Mouse (Mus musculus) right cerebral cortex, adult 18-20 months (tissue): ENCODE data around the gene Pde6b.

Source experiments
- DNase-seq: peaks from one replicate; pipeline ENCODE4 v3.0.0; 2022; ENCODE audit warnings: mixed read lengths

Pde6b gene

GRCm38 (mm10) chr5:108388201-108388600, at the start of gene Pde6b:
TSS of gene Pde6b (plus strand) at chr5:108388391.
- no peak for DNase-seq

DNA sequence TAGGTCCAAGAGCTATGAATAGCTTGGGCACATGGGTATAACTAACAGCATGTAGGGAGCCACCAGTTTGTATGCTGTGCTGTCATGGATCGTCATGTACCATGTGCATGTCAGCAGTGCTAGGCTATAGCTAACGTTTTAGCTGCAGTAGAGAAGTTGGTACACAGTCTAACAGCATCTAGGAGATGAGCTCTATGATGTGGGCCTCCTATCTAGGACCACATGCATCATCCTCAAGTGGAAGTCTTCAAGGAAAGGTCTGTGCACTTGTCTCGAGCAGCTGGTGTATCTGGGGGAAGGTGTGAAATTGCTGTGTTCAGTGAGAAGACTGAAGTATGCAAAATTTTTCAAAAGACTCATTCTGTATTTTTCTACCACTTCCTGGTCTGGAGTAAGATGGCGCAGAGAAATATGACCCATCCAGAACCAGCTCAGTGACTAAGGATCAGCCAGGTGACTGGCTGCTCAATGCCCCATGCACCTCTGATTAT, 44.5 kb upstream of the Pde6b start:
- DNase-seq: peak; percentile 35

GRCm38 (mm10) chr5:108345313-108346071, 42.7 kb upstream of the Pde6b start:
- DNase-seq: no peak

DNA sequence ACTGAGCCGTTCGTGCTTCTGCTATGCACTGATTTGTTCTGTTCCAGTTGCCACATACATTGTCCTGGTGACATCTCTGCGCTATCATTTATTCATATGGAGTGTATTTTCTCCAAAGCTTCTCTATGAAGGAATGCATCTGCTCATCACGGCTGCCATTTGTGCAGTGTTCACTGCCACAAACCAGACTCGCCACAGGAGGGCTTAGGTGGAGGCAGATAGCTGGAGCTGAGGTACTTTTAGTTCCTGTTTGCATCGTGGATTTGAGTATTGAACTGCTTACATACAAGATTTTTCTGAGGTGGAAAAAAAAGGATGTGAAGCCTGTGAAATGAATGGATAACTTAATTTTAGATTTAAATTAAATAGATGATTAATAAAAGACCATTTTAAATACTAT, 40.3 kb upstream of the Pde6b start:
- DNase-seq: no peak

- no peak for DNase-seq
These were observed 38.6 kb upstream of the Pde6b start for GRCm38 (mm10) chr5:108349511-108350148.

DNA sequence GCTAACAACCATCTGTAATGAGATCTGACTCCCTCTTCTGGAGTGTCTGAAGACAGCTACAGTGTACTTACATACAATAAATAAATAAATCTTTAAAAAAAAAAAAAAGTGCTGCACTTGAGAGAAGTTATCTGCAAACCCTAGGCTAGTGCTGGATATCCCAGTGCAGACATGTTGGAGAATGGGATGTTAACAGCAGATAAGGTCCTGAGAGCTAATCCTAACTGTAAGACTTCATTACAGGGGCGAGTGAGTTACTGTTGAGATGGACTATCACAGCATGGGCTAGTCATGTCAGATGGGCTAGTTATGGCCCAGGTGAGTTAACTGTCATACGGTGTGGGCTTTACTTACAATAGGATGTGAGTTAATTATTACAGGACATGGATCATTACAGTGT, 34.1 kb upstream of the Pde6b start:
- no peak for DNase-seq

DNA sequence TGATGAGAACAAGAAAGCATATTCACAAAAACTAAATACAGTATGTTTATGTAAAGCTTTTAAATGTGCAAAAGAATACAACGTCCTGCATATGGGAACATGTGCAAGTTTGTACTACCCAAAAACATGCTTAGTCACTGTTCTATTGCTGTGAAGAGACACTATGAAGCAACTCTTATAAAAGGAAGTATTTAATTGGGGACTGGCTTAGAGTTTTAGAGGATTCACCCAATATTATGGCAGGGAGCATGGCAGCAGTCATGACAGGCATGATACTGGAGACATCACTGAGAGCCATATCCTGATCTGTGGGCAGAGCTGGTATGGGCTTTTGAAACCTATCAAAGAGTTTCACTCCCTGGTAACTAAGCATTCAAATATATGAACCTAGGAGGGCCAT, 30.3 kb upstream of the Pde6b start:
- no peak for DNase-seq

GRCm38 (mm10) chr5:108359491-108359890, 28.7 kb upstream of the Pde6b start:
- peak; percentile 80 for DNase-seq

DNA sequence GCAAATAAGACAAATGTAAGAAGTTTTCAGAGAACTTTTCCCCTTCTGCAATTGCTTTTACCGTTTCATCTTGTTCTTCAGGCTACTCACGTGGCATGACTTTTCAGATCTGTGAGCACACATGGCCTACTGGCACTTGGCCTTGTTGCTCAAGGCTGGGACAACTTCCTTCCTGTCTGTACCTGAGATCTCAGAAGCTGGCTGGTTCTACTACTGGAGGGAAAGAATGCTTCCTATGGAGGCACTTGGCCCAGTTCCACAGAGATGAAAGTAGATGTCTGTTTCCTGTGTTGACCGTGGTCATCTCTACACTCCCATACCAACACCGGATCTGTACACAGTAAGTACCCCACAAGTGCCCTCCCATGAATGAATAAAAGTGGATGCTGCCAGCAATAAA, 28.0 kb upstream of the Pde6b start:
- no peak for DNase-seq

- no peak for DNase-seq
These were observed 25.9 kb upstream of the Pde6b start for GRCm38 (mm10) chr5:108362330-108362729.

DNA sequence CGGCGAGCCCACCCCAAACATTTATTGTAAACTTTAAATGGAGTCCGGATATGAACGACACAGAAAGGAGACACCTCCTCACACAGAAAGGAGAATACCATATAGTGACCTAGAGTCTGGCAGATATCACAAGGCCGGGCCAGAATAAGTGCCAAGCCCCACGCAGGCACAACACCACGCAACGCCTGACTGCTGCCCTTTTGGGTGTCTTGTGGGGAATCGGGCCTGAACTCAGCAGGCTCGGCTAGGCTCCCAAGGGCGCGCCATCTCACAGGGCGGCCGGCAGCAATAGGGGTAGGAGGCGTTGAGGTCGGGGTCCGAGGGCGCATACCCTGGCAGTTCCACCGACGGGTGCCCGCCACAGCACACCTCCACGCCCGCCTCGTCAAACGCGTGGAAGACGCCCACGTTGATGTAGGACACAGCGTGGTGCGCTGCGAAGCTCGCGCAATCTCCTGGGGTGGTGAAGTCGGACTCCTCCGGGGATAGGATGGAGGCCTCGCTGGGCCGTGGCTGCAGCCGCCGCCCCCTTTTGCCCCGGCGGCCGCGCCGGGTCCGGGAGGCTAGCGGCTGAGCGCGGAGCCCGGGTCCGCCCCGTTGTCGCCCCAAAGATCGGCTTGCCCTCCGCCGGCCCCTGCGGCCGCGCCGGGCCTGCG, 21.7 kb upstream of the Pde6b start:
- no peak for DNase-seq

DNA sequence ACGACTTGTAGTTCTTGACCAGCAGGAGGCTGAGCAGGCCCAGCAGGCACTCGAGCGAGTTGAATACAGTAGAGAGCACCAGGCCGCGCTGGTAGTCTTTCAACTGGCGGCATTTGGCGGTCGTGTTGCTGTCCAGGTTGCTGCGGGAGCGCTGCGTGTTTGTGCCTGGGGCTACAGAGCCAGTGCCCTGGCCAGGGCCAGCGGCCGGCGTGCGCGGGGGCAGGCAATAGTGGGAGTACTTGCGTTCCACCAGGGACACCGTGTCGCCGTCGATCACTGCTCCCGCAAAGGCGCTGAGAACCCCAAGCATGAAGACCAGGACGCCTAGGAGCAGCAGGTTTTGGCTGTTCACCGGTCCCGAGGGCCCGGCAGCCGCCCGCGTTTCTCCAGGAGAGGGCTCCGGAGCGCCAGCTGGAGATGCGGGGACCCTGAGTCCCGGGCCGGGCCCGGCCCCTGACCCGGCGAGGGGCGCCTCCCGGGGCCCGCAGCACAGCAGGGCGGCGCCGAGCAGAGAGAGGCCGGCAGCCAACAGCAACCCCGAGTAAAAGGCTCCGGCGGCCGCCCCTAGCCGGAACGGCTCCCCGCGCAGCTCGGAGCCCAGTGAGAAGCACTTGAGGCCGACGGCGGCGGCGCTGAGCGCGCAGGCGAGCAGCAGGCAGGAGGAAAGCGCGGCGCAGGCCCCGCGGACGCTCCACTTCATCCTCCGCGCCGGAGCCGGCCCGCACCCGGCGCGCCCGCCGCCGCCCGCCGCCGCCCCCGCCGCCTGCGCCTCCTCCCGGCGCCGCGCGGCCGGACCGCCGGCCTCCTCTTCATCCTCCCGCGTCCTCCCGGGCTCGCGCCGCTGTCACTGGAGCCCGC, 21.0 kb upstream of the Pde6b start:
- peak; percentile 53 for DNase-seq

DNA sequence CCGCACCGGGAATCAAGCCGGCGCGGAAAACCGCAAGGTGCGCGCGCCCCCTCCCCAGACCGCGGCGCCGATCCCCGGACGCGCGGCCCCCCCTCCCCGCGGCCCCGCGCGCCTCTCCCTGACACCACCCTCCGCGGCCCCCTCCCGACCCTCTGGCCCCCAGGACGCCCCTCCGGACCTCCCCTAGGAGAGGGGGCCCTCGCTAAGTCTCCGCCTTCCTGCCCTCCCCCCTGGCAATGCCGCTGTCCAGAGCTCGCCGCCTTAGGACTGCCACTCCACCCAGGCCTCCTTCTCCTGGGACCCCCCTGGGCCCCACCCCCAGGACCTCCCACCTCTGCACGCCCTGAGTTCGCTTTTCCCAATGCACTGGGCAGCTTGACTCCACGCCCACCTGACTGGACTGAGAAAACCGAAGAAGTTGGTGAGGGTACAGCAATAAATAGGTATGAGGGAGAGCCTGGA, 20.3 kb upstream of the Pde6b start, which contains the start of gene Gm42517:
Gene Gm42517, minus strand, starts transcription at position 52 of the 462 bp plus-strand sequence.
- DNase-seq: no peak

DNA sequence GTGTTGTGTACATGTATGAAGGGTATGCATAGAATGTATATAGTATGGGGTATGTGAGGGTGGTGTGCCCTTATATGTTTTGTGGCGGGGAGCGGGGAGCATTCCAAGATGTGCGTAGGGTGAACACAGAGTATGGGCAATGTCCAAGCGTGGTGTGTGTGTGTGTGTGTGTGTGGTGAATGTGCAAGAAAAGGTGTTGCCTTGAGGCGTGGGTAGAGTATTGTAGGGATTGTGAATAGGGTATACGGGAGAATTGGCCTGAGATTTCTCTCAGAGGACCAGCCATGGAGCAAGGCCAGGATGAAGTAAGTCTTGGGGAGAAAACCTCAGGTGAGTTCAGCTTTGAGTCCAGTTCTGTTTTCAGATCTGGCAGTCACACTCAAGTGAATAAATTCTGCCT, 19.7 kb upstream of the Pde6b start:
- no peak for DNase-seq

DNA sequence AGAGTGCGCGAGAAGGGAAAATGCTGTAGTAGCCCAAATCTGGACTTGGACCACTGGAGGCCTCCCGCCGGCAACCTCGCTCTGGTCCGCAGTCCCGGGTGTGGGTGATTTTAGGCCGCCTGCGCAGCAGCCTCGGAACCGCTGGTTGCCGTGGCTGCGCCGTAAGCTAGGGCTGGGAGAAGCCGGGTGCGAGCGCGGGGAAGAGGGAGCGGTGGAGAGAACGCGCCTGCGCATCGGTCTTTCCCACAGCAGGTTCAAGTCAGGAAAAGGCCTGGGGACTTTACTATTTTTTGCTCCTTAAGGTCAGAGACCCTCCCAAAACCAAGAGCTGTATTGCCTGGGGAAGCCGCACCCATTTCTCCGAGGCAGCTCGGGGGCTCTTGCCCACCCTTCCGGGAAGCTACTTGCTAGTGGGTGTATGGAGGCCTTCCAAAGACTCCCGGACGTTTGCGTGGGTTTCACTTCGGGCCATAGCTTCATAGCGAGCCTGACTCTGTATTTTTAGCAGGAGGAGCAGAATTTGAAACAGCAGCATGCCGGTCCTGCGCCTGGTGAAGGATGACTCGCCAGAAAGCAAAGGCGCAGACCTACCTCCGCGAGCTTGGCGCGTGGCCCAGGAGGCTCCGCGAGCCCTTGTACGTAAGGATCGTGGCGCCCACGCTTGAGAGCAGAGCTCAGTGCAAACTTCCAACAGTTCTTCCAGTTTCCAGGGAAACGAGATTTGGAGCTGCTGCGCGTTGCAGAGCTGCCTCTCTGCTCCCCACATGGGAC, 19.2 kb upstream of the Pde6b start:
- DNase-seq: peak; percentile 95

DNA sequence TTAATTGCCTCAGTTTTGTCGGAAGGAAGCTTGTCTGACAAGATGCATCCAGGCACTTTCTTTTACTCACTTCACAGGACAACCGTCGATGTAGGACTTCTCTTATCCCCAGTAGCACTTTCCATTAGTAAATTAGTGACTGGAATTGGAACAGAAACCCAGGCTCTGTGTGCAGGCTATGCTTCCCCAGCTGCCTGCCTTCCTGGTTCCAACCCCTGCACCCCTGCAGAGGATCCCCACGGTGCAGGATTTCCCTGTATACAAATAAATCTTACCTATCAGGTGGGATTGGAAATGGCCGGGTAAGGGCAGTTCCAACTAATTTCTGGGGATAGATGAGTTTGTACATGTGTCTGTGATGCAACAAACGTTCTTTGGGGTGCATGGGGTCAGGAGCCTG, 18.2 kb upstream of the Pde6b start:
- no peak for DNase-seq

GRCm38 (mm10) chr5:108374079-108374478, 14.1 kb upstream of the Pde6b start:
- no peak for DNase-seq

DNA sequence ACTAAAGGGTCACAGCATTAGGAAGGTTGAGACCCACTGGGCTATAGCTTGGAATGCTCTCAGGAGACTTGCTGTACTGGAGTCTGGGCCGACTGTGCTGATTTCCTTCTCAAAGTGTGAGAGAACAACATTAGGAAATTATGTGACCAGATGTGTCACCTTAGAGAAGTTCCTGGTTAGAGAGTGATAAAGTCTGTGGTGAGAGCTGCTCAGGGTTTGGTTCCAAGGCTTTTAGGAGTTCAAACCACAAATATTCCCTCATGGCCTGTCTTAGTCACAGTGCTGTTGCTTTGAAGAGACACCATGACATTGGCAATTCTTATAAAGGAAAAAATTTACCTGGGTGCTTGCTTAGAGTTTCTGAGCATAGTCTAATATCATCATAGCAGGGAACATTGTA, 12.1 kb upstream of the Pde6b start:
- no peak for DNase-seq

- DNase-seq: no peak
These were observed 9.8 kb upstream of the Pde6b start for GRCm38 (mm10) chr5:108378346-108378745.

GRCm38 (mm10) chr5:108385632-108386031, 2.6 kb upstream of the Pde6b start:
- peak; percentile 67 for DNase-seq

DNA sequence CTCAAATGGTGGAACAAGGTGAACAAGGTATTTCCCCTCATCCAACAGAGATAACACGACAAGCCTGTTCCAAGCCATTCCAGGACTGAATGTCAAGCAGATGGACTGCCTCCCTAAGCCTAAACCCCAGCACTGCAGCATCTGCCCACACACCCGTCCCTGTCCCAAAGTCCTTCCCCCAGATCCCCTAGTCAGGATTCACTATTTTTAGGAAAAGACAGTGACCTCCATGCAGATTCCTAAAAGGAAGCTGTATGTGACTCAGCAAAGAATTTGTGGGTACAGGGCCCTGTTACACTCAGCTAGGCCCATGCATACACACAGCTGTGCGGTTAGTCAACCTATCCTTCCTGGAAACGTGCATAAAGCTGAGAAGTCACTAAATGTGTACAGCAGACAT, 1.7 kb upstream of the Pde6b start:
- DNase-seq: peak; percentile 58

DNA sequence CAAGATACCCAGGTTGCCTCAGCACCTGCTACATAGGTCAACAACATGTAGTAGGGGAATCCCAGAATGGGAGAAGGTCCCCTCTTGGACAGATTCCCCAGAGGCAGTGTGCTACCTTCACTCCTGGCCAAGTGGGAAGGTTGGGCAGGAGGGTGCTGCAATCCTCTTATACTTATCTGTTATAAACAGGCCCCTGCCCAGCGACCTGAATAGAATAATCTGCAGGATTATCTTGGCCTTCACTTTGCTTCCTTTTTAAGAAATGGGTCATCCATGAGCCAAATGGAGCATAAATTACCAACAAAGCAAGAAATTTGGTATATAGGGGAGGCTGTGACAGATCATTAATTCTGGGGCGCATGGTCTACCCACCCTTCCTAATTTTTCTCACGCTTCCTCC, 1.6 kb downstream of the Pde6b start:
- no peak for DNase-seq
